Mouse (Mus musculus) 3T3-L1 (cell line): ENCODE results near the gene Ccno.

Experiments
- DNase-seq: peaks from one replicate; pipeline ENCODE4 v3.0.0-alpha.2; 2015; ENCODE audit warnings: low read depth, low spot score

Ccno gene

DNA sequence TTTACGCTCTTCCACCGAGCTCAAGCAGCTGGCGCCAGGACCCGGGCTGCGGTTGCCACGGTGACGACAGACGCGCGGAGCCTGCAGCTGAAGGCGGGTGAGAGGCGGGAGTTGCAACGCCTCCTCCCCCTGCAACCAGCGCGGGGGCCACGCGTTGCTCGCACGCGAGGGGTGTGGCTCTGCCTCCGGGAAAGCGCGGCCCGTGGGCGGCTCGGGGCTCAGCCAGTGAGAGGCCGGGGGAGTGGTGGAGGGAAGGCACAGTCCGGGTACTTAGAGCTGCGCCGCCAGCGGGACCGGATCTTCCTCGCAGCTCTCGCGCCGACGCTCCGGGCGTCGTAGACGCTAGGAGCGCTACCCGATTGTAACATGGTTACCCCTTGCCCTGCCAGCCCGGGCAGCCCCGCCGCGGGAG is at the start of gene Ccno:
Gene Ccno (plus strand): TSS at position 271 of the 412 bp plus-strand sequence.
- peak; percentile 76 for DNase-seq

GRCm38 (mm10) chr13:112938130-112938529 is 49.5 kb upstream of the Ccno start:
- no peak for DNase-seq

DNA sequence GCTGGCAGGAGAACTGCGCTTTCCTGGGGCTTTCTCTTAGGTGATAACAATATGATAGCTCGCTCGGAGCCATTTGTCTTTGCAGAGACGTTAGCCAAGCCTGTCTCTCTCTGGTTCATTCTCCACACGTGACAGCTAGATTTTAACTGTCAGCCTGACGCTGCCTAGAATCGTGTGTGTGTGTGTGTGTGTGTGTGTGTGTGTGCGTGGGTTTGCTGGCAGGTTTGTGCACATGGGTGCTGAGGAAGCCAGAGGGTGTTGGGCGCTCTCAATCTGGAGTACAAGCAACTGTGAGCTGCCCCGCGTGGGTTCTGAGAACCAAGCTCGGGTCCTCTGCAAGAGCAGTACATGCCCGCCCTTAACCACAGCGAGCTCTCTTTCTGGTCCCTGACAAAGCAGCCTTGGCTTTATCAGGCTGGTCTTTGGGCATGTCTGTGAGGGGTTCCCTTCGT is 45.7 kb upstream of the Ccno start:
- no peak for DNase-seq

DNA sequence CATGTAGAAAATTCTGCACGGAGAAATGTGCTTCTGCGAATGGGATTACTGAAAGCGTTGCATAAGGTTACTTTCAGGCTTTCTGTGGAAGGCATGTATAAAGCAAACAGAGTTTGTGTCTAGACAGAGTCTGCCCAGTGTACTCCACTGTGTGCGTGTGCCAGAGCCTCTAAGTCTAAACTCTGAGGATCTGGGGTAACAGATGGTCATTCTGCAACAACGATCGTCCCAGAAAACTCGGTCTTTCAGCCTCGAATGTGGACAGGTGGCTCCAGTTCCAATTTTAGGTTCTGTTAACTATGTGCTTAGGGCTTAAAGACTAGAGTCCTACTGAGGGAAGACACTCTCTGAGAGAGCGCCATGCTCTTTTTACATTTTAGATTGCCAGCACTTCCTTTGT is 42.3 kb upstream of the Ccno start:
- DNase-seq = no peak

DNA sequence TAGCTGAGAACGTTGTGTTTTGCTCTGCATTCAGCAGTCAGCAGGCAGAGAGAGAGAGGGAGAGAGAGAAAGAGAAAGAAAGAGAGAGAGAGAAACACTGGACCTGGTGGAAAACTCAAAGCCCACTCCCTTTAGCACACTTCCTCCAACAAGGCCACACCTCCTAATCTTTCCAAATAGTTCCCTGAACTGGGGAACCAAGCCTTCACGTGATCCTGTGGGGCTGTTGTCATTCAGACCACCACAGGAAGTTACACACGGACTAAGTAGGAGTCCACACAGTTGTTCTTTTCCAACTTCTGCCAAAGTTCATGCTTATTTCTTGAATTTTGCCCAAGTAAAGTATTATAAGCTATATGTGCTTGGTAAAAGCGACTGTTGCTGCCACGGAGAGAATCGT is 41.7 kb upstream of the Ccno start:
- DNase-seq = no peak

DNA sequence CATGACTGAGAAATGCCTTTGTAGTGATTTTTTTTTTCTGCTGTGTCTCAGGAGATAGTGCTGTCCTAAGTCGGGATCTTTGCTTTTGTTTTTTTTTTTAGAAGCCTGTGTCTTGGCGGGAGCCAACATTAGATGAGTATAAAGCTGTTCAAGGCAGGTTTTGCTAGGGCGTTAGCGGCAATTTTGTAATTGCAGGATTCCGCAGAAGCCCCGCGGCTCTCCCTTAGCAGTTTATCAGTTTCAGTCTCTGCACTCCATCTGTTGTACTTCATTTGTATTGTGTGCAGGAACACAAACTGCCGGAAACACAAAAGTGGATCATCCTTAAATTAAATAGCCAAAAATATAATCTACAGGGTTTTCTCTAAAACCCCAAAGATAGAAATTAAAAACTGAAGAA is 33.5 kb upstream of the Ccno start:
- no peak for DNase-seq

DNA sequence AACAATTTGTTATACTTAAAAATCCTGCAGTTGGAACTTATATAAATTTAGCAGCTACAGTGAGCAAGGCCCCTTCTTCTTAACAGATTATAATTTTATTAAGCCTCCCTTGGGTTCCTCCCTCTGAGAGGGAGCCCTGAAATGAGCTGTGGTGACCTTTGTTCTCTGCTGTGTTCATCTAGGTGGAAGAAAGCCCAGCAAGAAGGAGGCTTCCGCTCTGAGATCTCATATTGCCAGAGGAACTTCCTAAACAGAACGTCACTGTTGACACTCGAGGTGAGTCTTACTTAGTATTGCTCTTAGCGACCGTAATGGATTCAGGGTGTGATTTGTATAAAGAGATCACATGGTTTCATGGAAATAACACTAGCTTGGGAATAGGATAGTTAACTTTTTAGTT is 24.5 kb upstream of the Ccno start:
- DNase-seq = no peak

DNA sequence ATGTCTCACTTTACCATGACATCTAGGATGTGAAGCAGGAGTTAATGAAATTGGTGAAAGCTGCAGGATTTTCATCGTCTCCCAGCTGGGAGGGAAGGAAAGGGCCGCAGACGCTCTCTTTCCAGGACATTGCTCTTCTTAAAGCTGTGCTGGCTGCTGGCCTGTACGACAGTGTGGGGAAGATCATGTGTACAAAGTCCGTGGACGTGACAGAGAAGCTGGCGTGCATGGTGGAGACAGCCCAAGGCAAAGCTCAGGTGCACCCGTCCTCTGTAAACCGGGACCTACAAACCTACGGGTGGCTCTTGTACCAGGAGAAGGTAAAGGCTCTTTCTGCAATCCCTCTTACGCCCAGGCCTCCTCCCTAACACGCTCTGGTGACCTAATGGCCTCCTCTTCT is 23.2 kb upstream of the Ccno start:
- DNase-seq = no peak

- DNase-seq = no peak
These were observed 20.3 kb upstream of the Ccno start for GRCm38 (mm10) chr13:112967267-112967666.

DNA sequence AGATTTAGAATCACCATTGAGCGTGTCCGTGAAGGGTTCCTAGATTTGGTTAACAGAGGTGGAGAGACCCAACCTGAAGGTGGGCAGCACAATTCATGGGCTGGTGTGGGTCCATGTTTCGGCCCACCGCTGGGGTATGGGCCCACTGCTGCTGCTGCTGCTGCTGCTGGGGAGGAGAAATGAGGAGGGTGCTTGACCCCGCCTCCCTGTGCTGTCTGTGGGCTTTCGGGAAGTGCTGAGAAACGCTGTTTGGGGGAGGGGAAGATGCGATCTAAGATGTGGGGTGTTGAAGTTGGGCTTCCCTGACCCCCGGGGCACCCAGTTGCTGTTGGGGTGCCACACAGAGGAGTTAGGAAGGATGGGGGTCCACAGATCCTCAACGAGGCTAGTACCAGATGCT is 10.9 kb upstream of the Ccno start:
- no peak for DNase-seq

- DNase-seq = no peak
These were observed 1.8 kb upstream of the Ccno start for GRCm38 (mm10) chr13:112985605-112986450.

- no peak for DNase-seq
These were observed 1.1 kb upstream of the Ccno start for GRCm38 (mm10) chr13:112986451-112986950.

GRCm38 (mm10) chr13:112987991-112988390 is 389 bp downstream of the Ccno start:
- no peak for DNase-seq

- DNase-seq = no peak
These were observed 1.3 kb downstream of the Ccno start for GRCm38 (mm10) chr13:112988866-112989265.

GRCm38 (mm10) chr13:112989541-112989940 is 1.9 kb downstream of the Ccno start:
- DNase-seq = no peak

GRCm38 (mm10) chr13:112990346-112990745 is 2.7 kb downstream of the Ccno start:
- no peak for DNase-seq

- no peak for DNase-seq
These were observed 6.0 kb downstream of the Ccno start, which contains the start of gene Mcidas for GRCm38 (mm10) chr13:112993531-112994152. Gene Mcidas (plus strand): TSS chr13:112993845.

GRCm38 (mm10) chr13:112994191-112994590 is 6.6 kb downstream of the Ccno start:
- DNase-seq = no peak

DNA sequence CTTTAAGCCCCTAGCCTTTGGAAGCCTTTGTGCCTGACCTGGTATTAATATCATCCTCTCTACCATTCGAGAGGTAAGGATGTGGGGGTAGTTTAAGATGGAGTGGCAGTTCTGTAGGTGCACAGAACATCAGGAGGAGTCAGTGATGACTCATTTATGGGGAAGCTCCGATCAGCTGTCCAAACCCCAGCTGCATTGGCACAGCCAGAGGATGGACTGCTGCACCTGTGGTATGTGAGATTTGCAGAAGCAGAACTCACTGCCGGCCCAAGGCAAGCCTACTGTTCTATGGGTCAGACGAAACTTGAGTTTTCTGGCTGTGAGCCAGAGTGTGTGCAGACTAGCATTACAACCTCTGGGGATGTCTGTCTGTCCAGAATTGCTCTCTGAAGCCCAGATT is 8.8 kb downstream of the Ccno start:
- peak; percentile 27 for DNase-seq

DNA sequence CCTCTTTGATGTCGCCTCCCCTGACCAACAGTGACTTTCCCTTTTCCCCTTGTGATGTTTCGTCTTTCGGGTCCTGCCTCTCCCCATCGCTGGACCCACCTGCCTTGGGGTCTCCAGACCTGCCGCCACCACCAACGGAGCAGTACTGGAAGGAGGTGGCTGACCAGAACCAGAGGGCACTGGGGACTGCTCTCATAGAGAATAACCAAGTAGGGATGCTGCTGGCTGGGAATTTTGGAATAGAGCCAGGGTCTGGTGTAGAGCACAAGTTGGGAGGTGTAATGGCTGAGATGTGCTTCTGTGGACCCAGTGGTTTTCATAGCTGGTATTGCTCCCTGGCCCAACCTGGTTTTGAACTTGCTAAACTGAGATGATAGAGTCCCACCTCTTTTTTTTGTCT is 9.8 kb downstream of the Ccno start:
- DNase-seq = no peak

DNA sequence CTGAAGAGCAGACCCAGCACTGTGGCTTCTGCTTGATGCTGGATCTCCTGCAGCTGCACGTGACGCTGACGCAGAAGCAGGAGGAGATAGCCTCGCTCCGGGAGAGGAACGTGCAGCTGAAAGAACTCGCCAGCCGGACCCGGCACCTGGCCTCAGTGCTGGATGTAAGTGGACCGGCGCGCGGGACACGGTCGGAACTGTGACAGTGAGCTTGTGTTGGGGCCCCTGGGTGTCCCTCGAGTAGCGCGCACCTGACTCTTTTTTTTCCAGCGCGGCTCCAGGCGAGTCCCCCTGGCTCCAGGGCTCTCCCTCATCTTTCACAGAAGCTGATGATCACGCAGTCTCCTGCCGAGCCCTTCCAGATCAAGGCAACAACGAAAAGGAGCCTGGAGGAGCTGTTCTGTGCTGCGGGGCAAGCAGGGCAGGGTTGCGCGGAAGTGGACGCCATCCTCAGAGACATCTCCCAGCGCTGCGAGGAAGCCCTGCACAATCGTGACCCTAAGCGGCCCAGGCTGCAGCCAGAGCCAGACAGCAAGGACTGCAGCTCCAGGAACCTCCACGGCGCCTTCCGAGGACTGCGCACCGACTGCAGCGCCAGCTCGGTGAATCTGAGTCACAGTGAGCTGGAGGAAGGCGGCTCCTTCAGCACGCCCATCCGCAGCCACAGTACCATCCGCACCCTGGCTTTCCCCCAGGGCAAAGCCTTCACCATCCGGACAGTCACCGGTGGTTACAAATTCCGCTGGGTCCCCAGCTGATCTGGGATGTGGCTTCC is 11.0 kb downstream of the Ccno start:
- DNase-seq = peak; percentile 70

DNA sequence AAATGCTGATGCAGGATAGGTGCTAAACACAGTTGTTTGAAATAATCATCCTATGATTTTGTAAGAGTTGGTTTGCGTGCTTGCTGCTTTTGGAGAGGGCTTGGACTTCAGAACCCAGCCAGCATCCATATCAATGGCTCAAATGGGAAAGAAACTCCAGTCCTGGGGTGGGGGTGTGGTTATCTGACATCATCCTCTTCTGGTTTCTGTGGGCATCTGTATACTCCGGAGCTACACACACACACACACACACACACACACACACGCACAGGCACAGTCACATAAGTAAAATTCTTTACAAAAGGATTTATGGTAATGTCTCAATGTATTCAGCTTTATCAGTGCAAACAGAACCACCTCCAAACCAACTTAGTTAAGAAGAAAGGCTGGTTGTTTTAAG is 12.5 kb downstream of the Ccno start:
- DNase-seq = no peak
